Mouse (Mus musculus) spleen, adult 12 weeks (tissue): ENCODE results near the gene Anxa8.

ENCODE experiments used
- DNase-seq: peaks from one replicate; pipeline ENCODE4 v3.0.0; 2022; ENCODE audit warnings: low spot score

Gene Anxa8

DNA sequence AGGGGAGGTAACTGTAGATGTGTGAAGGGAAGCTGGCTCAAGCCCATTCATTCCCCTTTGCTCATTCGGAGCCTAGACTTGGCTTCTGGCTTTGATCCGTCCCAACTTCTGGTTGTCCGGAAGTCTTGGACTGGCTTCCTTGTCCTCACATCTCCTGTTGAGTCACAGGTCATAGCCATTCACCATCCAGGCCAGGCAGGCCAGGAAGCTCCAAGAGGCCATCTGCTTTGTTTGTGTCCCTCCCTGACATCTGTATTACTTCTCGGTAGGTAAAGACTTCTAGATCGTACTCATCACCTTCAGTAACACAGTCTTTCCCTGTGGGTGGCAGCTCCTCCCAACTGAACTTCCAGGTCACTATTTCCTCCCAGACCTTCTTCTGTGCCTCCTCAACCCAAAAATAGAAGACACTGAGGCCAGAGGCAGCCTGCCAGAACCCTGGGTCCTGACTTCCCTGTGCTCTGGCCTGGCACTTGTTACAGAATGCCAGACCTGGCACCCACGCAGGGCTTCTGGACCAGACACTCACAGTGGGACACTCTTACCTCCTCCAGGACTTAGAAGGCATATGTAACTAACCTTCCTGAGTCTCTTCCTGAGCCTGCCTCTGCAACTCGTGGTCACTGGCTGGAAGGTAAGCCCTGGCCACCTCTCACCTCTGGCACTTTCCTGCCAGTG lies 33.4 kb downstream of the Anxa8 start:
- DNase-seq, result no peak

DNA sequence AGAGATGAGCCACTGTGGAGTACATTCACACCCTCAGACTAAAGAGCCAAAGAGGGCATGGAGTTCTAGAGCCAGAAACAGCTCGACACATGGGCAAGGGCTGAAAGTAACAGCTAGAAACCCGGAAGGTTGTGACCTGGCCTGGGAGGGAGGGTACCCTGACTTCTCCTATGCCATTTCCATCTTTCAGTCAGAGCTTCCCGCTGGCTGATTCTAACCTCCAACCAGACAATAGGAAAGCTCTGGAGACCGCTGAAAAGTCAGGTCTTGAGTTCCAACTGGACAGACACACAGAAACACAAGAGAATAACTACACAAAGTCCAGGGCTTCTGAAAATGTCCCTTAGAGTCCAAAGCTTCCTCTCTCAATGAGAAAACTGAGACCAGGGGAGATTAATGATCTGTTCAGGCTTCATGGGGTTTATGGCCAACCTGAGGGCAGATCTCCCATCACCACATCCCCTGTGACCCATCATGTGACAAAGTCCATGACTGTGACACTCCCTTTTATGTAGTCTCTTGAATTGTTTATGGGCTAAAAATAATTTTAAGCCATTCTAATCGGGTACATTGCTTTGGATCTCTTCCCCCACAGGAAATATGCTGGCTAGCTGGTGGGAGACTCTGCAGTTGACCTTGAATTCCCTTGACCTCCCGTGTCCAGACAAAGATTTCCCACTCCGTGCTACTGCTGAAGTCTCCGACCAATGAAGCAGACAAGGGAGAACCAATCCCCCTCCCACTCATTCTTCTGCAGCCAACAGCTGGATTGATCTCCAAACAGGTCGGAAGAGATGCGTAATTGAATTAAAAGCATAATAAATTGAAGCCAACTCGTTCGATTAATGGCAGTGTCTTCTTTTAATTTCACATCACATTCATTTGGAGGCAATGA lies 34.5 kb downstream of the Anxa8 start:
- no peak for DNase-seq

GRCm38 (mm10) chr14:34120923-34121351 lies 35.2 kb downstream of the Anxa8 start:
- DNase-seq, result no peak

DNA sequence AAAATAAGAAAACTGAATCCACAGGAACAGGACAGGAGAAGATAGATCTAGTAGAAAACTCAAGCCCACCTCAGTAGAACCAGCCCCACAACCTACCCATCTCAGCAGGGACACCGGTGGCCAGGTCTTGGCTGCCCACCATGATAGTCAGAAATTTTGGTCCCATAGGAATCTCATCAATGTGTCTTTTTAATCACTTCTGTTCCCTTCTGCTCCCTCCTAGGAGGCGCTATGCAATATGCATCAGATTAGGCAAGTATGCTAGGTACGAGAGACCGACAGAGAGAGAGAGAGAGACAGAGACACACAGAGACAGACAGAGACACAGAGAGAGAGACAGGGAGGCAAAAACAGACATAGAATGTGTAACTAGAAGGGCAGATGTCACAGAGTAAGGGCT lies 35.9 kb downstream of the Anxa8 start:
- DNase-seq, result no peak

- DNase-seq, result no peak
These were observed 45.4 kb downstream of the Anxa8 start for GRCm38 (mm10) chr14:34131216-34131615.

GRCm38 (mm10) chr14:34135391-34135790 lies 49.6 kb downstream of the Anxa8 start:
- no peak for DNase-seq

DNA sequence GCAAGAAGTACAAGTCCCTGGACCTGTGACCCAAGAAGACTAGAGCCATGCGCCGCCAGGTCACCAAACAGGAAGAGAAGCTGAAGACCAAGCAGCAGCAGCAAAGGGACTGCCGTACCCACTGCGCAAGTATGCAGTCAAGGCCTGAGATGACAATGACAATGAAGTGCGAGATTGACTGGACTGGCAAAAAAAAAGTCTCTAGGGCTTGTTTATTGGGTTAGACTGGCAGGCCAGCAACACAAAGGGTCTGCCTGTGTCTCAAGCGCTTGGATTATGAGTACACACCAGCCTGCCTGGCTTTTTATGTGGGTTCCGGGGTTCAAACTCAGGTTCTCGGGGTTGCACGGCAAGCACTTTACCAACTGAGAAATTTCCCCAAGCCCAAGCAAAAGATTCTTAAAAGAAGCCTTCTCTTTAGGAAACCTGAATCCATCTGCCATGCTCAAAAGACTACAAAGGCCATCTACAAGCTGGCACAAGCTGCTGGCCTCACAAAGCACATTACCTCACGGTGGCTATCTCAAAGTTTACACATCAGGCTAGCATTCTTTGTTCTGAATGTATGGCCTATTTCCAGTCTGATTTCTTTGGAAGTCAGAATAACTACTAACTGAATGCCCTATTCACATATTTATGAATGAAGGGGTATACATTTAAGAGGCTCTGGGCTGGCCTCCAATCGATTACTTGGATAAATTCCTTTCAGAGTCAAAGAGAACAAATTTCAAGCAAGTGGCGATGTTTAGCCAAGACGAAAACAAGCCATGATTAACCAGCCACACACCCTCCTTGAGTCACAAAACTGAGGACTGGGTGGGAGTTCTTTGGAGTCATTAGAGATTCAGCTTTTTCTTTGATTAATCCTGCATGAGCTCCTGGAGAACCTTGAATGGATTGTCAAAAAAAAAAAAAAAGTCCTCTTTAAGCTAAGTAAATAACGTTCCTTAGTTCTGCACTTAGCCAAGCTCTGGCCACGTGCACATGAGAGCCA lies 54.2 kb downstream of the Anxa8 start:
- no peak for DNase-seq

DNA sequence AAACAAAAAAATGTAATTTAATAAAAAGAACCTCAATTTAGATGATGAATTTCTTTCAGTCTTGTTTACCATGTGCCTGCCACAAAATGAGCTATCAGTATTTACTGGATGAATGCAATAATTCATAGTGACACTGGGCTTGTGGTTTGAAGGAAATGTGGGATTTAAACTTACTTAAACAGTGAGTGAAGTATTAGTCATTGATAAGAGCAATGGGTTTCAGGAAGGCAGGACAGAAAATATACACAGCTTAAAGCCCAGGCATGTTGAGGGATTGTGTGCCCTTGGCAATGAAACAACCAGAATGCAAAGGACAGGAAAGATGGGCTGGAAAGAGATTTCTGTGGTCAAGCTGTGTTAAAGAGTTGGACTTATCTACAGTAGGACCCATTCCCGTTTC lies 56.5 kb downstream of the Anxa8 start:
- DNase-seq, result no peak

- DNase-seq, result no peak
These were observed 57.1 kb downstream of the Anxa8 start for GRCm38 (mm10) chr14:34142915-34143314.
